Mouse (Mus musculus): ENCODE measurements at regions not wholly inside any gene's neighbourhood (a gene's known extent, or its start where the extent isn't known, plus 50 kb on each side); places are given as distances from the start of the nearest gene placed in this dataset.
"Not testable (repeated sequence)": the region's sequence is repeated elsewhere in the genome, so short reads cannot be mapped to it uniquely, and the experiment has no call there.

GRCm38 (mm10) chr16:86897967-86898710, 455.8 kb upstream of the N6amt1 start:
- DNase-seq: no peak

- no peak for DNase-seq
These were observed 459.0 kb upstream of the N6amt1 start for GRCm38 (mm10) chr16:86894982-86895381.

- no peak for DNase-seq
These were observed 459.7 kb upstream of the N6amt1 start for GRCm38 (mm10) chr16:86894333-86894732.

- no peak for DNase-seq
These were observed 465.6 kb upstream of the N6amt1 start for GRCm38 (mm10) chr16:86888421-86888820.

- DNase-seq: no peak
These were observed 466.4 kb upstream of the N6amt1 start for GRCm38 (mm10) chr16:86887605-86888004.

GRCm38 (mm10) chr16:86883862-86884261, 470.1 kb upstream of the N6amt1 start:
- no peak for DNase-seq

- DNase-seq: peak; percentile 8 to 53
These were observed 471.5 kb upstream of the N6amt1 start for GRCm38 (mm10) chr16:86882529-86882928.

- DNase-seq: no peak
These were observed 472.4 kb upstream of the N6amt1 start for GRCm38 (mm10) chr16:86881583-86881982.

GRCm38 (mm10) chr16:86860828-86861227, 493.2 kb upstream of the N6amt1 start:
- DNase-seq: no peak

GRCm38 (mm10) chr16:86855891-86856290, 498.1 kb upstream of the N6amt1 start:
- DNase-seq: no peak

GRCm38 (mm10) chr16:86855312-86855711, 498.7 kb upstream of the N6amt1 start:
- no peak for DNase-seq

- DNase-seq: no peak
These were observed 500.6 kb upstream of the N6amt1 start for GRCm38 (mm10) chr16:86853398-86853797.

GRCm38 (mm10) chr16:86838457-86839337, 515.3 kb upstream of the N6amt1 start:
- DNase-seq: peak; percentile 1 to 44

GRCm38 (mm10) chr16:86827645-86828044, 526.3 kb upstream of the N6amt1 start:
- no peak for DNase-seq

- DNase-seq: no peak
These were observed 527.3 kb upstream of the N6amt1 start for GRCm38 (mm10) chr16:86826641-86827040.

GRCm38 (mm10) chr16:86823496-86823895, 530.5 kb upstream of the N6amt1 start:
- no peak for DNase-seq

- no peak for DNase-seq
These were observed 532.4 kb upstream of the N6amt1 start for GRCm38 (mm10) chr16:86821586-86821985.

- not testable (repeated sequence) for DNase-seq
These were observed 535.3 kb upstream of the N6amt1 start for GRCm38 (mm10) chr16:86818639-86819038.

- DNase-seq: peak in 1 of 2 experiments; percentile 1
These were observed 537.0 kb upstream of the N6amt1 start for GRCm38 (mm10) chr16:86816763-86817593.

- DNase-seq: peak in 1 of 2 experiments; percentile 9
These were observed 538.0 kb upstream of the N6amt1 start for GRCm38 (mm10) chr16:86816006-86816405.

- no peak for DNase-seq
These were observed 541.3 kb upstream of the N6amt1 start for GRCm38 (mm10) chr16:86812692-86813091.

- no peak for DNase-seq
These were observed 545.2 kb upstream of the N6amt1 start for GRCm38 (mm10) chr16:86808644-86809324.

Measured in adrenal gland, postnatal 36 days (tissue).